Mouse (Mus musculus) ES-Bruce4 (cell line): ENCODE measurements around the gene Yipf1.

Experiments
- CTCF ChIP-seq: IDR thresholded peaks from one replicate; pipeline ENCODE4 v1.8.1; 2011; ENCODE audit warnings: low read depth, low read length
- EP300 ChIP-seq: IDR thresholded peaks from 2 replicates; pipeline ENCODE4 v1.6.1; 2011; ENCODE audit warnings: low read depth, low read length; ENCODE audit not compliant: insufficient read depth
- POLR2A ChIP-seq: IDR thresholded peaks from one replicate; pipeline ENCODE4 v1.8.1; 2011; ENCODE audit warnings: low read length; ENCODE audit not compliant: insufficient read depth

GRCm38 (mm10) chr4:107314479-107314805 is 279 bp downstream of the Yipf1 start:
- no peak for TF ChIP-seq CTCF
- no peak for TF ChIP-seq POLR2A
- TF ChIP-seq EP300, result no peak
